Mouse (Mus musculus) embryonic facial prominence, embryonic 10.5 days (tissue): ENCODE measurements around the gene Calhm1. TPM values are rescaled to one million over a fixed set of nuclear protein-coding genes. Genes with fewer than 3 reads are reported as not detected.

Experiments used
- DNase-seq: peaks from one replicate; pipeline ENCODE4 v3.0.0-alpha.2; 2017; ENCODE audit warnings: low spot score
- H3K27ac ChIP-seq: fragments of 300-500 bp; sonication (generic); replicated peaks from 2 replicates; pipeline ENCODE4 v1.5.1; 2016; ENCODE audit warnings: mild to moderate bottlenecking
- H3K27me3 ChIP-seq: fragments of 300-500 bp; sonication (generic); replicated peaks from 2 replicates; pipeline ENCODE4 v1.6.1; 2016; ENCODE audit warnings: low read depth, mild to moderate bottlenecking; ENCODE audit not compliant: poor library complexity, severe bottlenecking
- H3K36me3 ChIP-seq: fragments of 300-500 bp; sonication (generic); replicated peaks from 2 replicates; pipeline ENCODE4 v1.6.1; 2016; ENCODE audit warnings: mild to moderate bottlenecking, moderate library complexity
- H3K4me1 ChIP-seq: fragments of 300-500 bp; sonication (generic); 2 replicates; pipeline ENCODE4 v1.6.1; 2016
- H3K4me3 ChIP-seq: fragments of 300-500 bp; sonication (generic); 2 replicates; pipeline ENCODE4 v1.5.1; 2016; ENCODE audit warnings: mild to moderate bottlenecking, moderate library complexity
- H3K9me3 ChIP-seq: fragments of 300-500 bp; sonication (generic); 2 replicates; pipeline ENCODE4 v1.6.1; 2016; ENCODE audit warnings: mild to moderate bottlenecking
- WGBS: fragments of 180-500 bp; shearing (Covaris S2); methylation state at CpG from one replicate; pipeline ENCODE4 v1.1.7; 2016; 5-methylcytosine and 5-hydroxymethylcytosine counted together
- polyA plus RNA-seq: library from polyadenylated mRNA; unstranded; fragments of >200 nt; fragmentation: Nextera tagmentation; extraction: Ambion mirVana; gene quantifications from 2 replicates; pipeline ENCODE4 v1.2.1, GENCODE M21; 2016

The Calhm1 gene
- not detected in 2 replicates for polyA plus RNA-seq

- no peaks in the 10 kb centered on the region for H3K36me3 ChIP-seq
- no peak for DNase-seq
- H3K4me1 ChIP-seq, result peaks cover 2% of the 10 kb centered on the region
- H3K27ac ChIP-seq, result no peak within 1 kb of the TSS
- H3K9me3 ChIP-seq, result no peaks in the 10 kb centered on the region
- peaks cover 23% of the 10 kb centered on the region for H3K27me3 ChIP-seq
- no peak within 1 kb of the TSS for H3K4me3 ChIP-seq
- 93% methylated on average over 6 of the region's 6 CpGs for WGBS
Observed at GRCm38 (mm10) chr19:47144154-47144553, at the start of gene Calhm1. Gene Calhm1 (minus strand): TSS chr19:47144254.

- Histone ChIP-seq H3K4me3 (no peak overlapping the region), H3K27ac (no peak overlapping the region), H3K27me3 (no peaks in the 10 kb centered on the region), H3K9me3 (0 out of 2 replicates have a peak, but pooled peaks cover 2% of the 10 kb centered on the region), H3K4me1 (peaks cover 10% of the 10 kb centered on the region), H3K36me3 (no peaks in the 10 kb centered on the region)
- WGBS, result 97% methylated on average over 5 of the region's 5 CpGs
- no peak for DNase-seq
Observed at GRCm38 (mm10) chr19:47192158-47192557, 48.1 kb upstream of the Calhm1 start.

- WGBS, result 67% methylated on average over 11 of the region's 11 CpGs
- Histone ChIP-seq H3K9me3 (0 out of 2 replicates have a peak, but pooled peaks cover 2% of the 10 kb centered on the region), H3K27ac (0 out of 2 replicates have a peak overlapping the region, but pooled peaks have one; percentile 11), H3K4me1 (peaks cover 26% of the 10 kb centered on the region), H3K36me3 (no peaks in the 10 kb centered on the region), H3K4me3 (no peak overlapping the region), H3K27me3 (0 out of 2 replicates have a peak, but pooled peaks cover 5% of the 10 kb centered on the region)
- peak; percentile 40 for DNase-seq
Observed at GRCm38 (mm10) chr19:47188515-47189128, 44.6 kb upstream of the Calhm1 start.

GRCm38 (mm10) chr19:47186514-47187275 is 42.6 kb upstream of the Calhm1 start:
- Histone ChIP-seq H3K27ac (no peak overlapping the region), H3K4me1 (peaks cover 27% of the 10 kb centered on the region), H3K36me3 (no peaks in the 10 kb centered on the region), H3K27me3 (peaks cover 6% of the 10 kb centered on the region), H3K4me3 (no peak overlapping the region), H3K9me3 (peaks cover 6% of the 10 kb centered on the region)
- WGBS, result 51% methylated on average over 15 of the region's 15 CpGs
- no peak for DNase-seq

- Histone ChIP-seq H3K27me3 (peaks cover 26% of the 10 kb centered on the region), H3K36me3 (no peaks in the 10 kb centered on the region), H3K4me1 (peaks cover 30% of the 10 kb centered on the region), H3K4me3 (no peak overlapping the region), H3K27ac (no peak overlapping the region), H3K9me3 (peaks cover 10% of the 10 kb centered on the region)
- no peak for DNase-seq
- WGBS, result 72% methylated on average over 4 of the region's 4 CpGs
Observed at GRCm38 (mm10) chr19:47184736-47185135, 40.7 kb upstream of the Calhm1 start.

- no peaks in the 10 kb centered on the region for H3K36me3 ChIP-seq
- H3K4me3 ChIP-seq, result no peak overlapping the region
- no peak overlapping the region for H3K27ac ChIP-seq
- 58% methylated on average over 8 of the region's 8 CpGs for WGBS
- H3K4me1 ChIP-seq, result peaks cover 36% of the 10 kb centered on the region
- no peak for DNase-seq
- H3K9me3 ChIP-seq, result peaks cover 10% of the 10 kb centered on the region
- H3K27me3 ChIP-seq, result peaks cover 31% of the 10 kb centered on the region
Observed at GRCm38 (mm10) chr19:47184221-47184620, 40.2 kb upstream of the Calhm1 start.

- DNase-seq, result no peak
- H3K4me3 ChIP-seq, result peak overlapping the region; percentile 80; the same call in 1 of the 2 replicates
- peaks cover 67% of the 10 kb centered on the region for H3K27me3 ChIP-seq
- H3K4me1 ChIP-seq, result peaks cover 27% of the 10 kb centered on the region
- H3K27ac ChIP-seq, result no peak overlapping the region
- WGBS, result 13% methylated on average over 8 of the region's 8 CpGs
- H3K9me3 ChIP-seq, result peaks cover 10% of the 10 kb centered on the region
- H3K36me3 ChIP-seq, result no peaks in the 10 kb centered on the region
Observed at GRCm38 (mm10) chr19:47180011-47180410, 36.0 kb upstream of the Calhm1 start.

GRCm38 (mm10) chr19:47179272-47179809 is 35.3 kb upstream of the Calhm1 start:
- peak overlapping the region; percentile 80 for H3K4me3 ChIP-seq
- peak overlapping the region; percentile 75 for H3K27ac ChIP-seq
- H3K4me1 ChIP-seq, result peaks cover 26% of the 10 kb centered on the region
- no peaks in the 10 kb centered on the region for H3K36me3 ChIP-seq
- H3K9me3 ChIP-seq, result peaks cover 10% of the 10 kb centered on the region
- H3K27me3 ChIP-seq, result peaks cover 68% of the 10 kb centered on the region
- peak; percentile 49 for DNase-seq
- WGBS, result 1% methylated on average over 42 of the region's 42 CpGs

GRCm38 (mm10) chr19:47178431-47179271 is 34.6 kb upstream of the Calhm1 start, which contains the start of gene Neurl1a:
Gene Neurl1a (plus strand): TSS chr19:47178820.
- peaks cover 10% of the 10 kb centered on the region for H3K9me3 ChIP-seq
- H3K27me3 ChIP-seq, result peaks cover 68% of the 10 kb centered on the region
- DNase-seq, result peak; percentile 78
- H3K4me3 ChIP-seq, result peak within 1 kb of the TSS; percentile 80
- peaks cover 19% of the 10 kb centered on the region for H3K4me1 ChIP-seq
- under 1% methylated on average over 91 of the region's 98 CpGs for WGBS
- peak within 1 kb of the TSS; percentile 75 for H3K27ac ChIP-seq
- no peaks in the 10 kb centered on the region for H3K36me3 ChIP-seq

GRCm38 (mm10) chr19:47178001-47178400 is 33.9 kb upstream of the Calhm1 start:
- Histone ChIP-seq H3K36me3 (no peaks in the 10 kb centered on the region), H3K27me3 (peaks cover 68% of the 10 kb centered on the region), H3K4me3 (peak overlapping the region; percentile 80), H3K27ac (no peak overlapping the region), H3K9me3 (peaks cover 10% of the 10 kb centered on the region), H3K4me1 (peaks cover 18% of the 10 kb centered on the region)
- WGBS, result 19% methylated on average over 10 of the region's 10 CpGs
- peak; percentile 57 for DNase-seq

GRCm38 (mm10) chr19:47176916-47177505 is 33.0 kb upstream of the Calhm1 start:
- H3K27me3 ChIP-seq, result peaks cover 68% of the 10 kb centered on the region
- H3K36me3 ChIP-seq, result no peaks in the 10 kb centered on the region
- peaks cover 18% of the 10 kb centered on the region for H3K4me1 ChIP-seq
- no peak overlapping the region for H3K27ac ChIP-seq
- H3K4me3 ChIP-seq, result no peak overlapping the region
- no peak for DNase-seq
- 89% methylated on average over 2 of the region's 2 CpGs for WGBS
- H3K9me3 ChIP-seq, result peaks cover 7% of the 10 kb centered on the region
